Mouse (Mus musculus) adrenal gland, adult 8-10 months (tissue): ENCODE results near the gene Atrn. TPM values are rescaled to one million over a fixed set of nuclear protein-coding genes. Genes with fewer than 3 reads are reported as not detected.

Experiments used
- microRNA-seq, 2 experiments: library from miRNA; unstranded; fragments of <30 nt; microRNA quantifications; one replicate each; pipeline ENCODE4 v1.2.0; 2022
- total RNA-seq, 4 experiments: library from RNA; stranded (reverse); gene quantifications; 2 replicates each; pipeline ENCODE4 v1.2.4; 2022

The Atrn gene
- total RNA-seq, 4 experiments from 2014 or later = 35.4 to 45.0 (median 39.4) TPM

Small RNA genes within 50 kb of the gene (microRNA-seq; reads per million reads assigned to microRNA genes)
- gene Mir6973b = 0 reads per million in 2 experiments

Other genes with a start within 250 kb of the Atrn start
- 100 to 1,000 TPM; 228 to 279 (median 260) TPM for gene Ddrgk1, start 241.8 kb upstream of the Atrn start, total RNA-seq
- gene Itpa, start 238.9 kb upstream of the Atrn start, total RNA-seq = 10 to 100 TPM; 29.4 to 34.9 (median 33.1) TPM
- 1 to 10 TPM; 2.6 to 7.8 (median 5.7) TPM for gene Slc4a11, start 209.0 kb upstream of the Atrn start, total RNA-seq
- gene 4930402H24Rik, start 89 bp upstream of the Atrn start, total RNA-seq = 10 to 100 TPM; 24.7 to 48.2 (median 35.1) TPM
- 1 to 10 TPM; 5.6 to 7.2 (median 6.3) TPM for gene Gfra4, start 136.6 kb downstream of the Atrn start, total RNA-seq
- gene Adam33, start 157.3 kb downstream of the Atrn start, total RNA-seq = 1 to 10 TPM; 2.0 to 4.2 (median 3.6) TPM
- gene Siglec1, start 180.3 kb downstream of the Atrn start, total RNA-seq = 1 to 10 TPM; 5.1 to 6.4 (median 6.3) TPM
- gene Hspa12b, start 220.8 kb downstream of the Atrn start, total RNA-seq = 10 to 100 TPM in 2 of 4 experiments, 1 to 10 TPM in 2; 8.1 to 16.8 (median 10.4) TPM
- gene Gm11037, start 227.0 kb downstream of the Atrn start, total RNA-seq = not detected